Mouse (Mus musculus) liver, embryonic 14.5 days (tissue): ENCODE results near the gene Sbf2. TPM values are rescaled to one million over a fixed set of nuclear protein-coding genes. Genes with fewer than 3 reads are reported as not detected.

Source experiments
- ATAC-seq: fragments of 200-750 bp; cut with Nextera tagmentation; 2 replicates; pipeline ENCODE4 v1.8.0; 2017; ENCODE audit warnings: moderate number of reproducible peaks, mild to moderate bottlenecking, moderate library complexity; ENCODE audit not compliant: insufficient read depth
- DNase-seq, 3 experiments: peaks; one replicate each; pipeline ENCODE4 v3.0.0-alpha.2; 2012 to 2013; ENCODE audit warnings: low read depth in 3 of 3, low spot score in 3 of 3
- H3K27ac ChIP-seq: fragments of 300-500 bp; sonication (generic); 2 replicates; pipeline ENCODE4 v1.5.1; 2014; ENCODE audit warnings: moderate library complexity, mild to moderate bottlenecking, control low read depth, inconsistent platforms
- H3K27me3 ChIP-seq: fragments of 300-500 bp; sonication (generic); 2 replicates; pipeline ENCODE4 v1.6.1; 2014; ENCODE audit warnings: mild to moderate bottlenecking, low read length, moderate library complexity; ENCODE audit not compliant: control insufficient read depth, insufficient read depth
- H3K36me3 ChIP-seq: fragments of 300-500 bp; sonication (generic); replicated peaks from 2 replicates; pipeline ENCODE4 v1.6.1; 2014; ENCODE audit warnings: low read depth; ENCODE audit not compliant: control insufficient read depth, insufficient read depth
- H3K4me1 ChIP-seq, 2 experiments: fragments of 200-500 bp in 1 of 2; fragments of 300-500 bp in 1 of 2; sonication (generic) in 1 of 2; replicated peaks; 2 replicates each; pipeline ENCODE4 v1.6.1; 2012 to 2014; ENCODE audit warnings: antibody characterized with exemption in 1 of 2, inconsistent platforms in 1 of 2, low read length in 1 of 2; ENCODE audit not compliant: control insufficient read depth in 2 of 2, insufficient read depth in 2 of 2
- H3K4me2 ChIP-seq: fragments of 300-500 bp; sonication (generic); 2 replicates; pipeline ENCODE4 v1.6.1; 2014; ENCODE audit warnings: low read depth, mild to moderate bottlenecking, control low read depth, moderate library complexity
- H3K4me3 ChIP-seq, 2 experiments: fragments of 200-500 bp in 1 of 2; fragments of 300-500 bp in 1 of 2; sonication (generic) in 1 of 2; 2 replicates each; pipeline ENCODE4 v1.5.1; 2012 to 2014; ENCODE audit warnings: low read depth in 2 of 2, low read length in 2 of 2, mild to moderate bottlenecking in 2 of 2, control low read depth in 1 of 2, inconsistent platforms in 1 of 2, moderate library complexity in 1 of 2; ENCODE audit not compliant: insufficient read depth in 1 of 2
- H3K9ac ChIP-seq: fragments of 300-500 bp; sonication (generic); replicated peaks from 2 replicates; pipeline ENCODE4 v1.6.1; 2014; ENCODE audit warnings: mild to moderate bottlenecking, control low read depth, moderate library complexity
- H3K9me3 ChIP-seq: fragments of 300-500 bp; sonication (generic); 2 replicates; pipeline ENCODE4 v1.6.1; 2016; ENCODE audit warnings: low read length, mixed read lengths; ENCODE audit not compliant: control insufficient read depth
- CTCF ChIP-seq: IDR thresholded peaks from 2 replicates; pipeline ENCODE4 v1.5.1; 2016; ENCODE audit warnings: antibody characterized with exemption, low read depth, control low read depth
- EP300 ChIP-seq: IDR thresholded peaks from 2 replicates; pipeline ENCODE4 v1.6.1; 2016; ENCODE audit warnings: antibody characterized with exemption, low read depth
- WGBS: fragments of 180-500 bp; shearing (Covaris S2); extraction: QIAGEN DNeasy Blood & Tissue Kit; methylation state at CpG from one replicate; pipeline ENCODE4 v1.1.7; 2014; ENCODE audit not compliant: insufficient replicate concordance; 5-methylcytosine and 5-hydroxymethylcytosine counted together
- polyA plus RNA-seq, 2 experiments: library from polyadenylated mRNA; depleted of rRNA in 1 of 2; stranded (reverse) in 1 of 2; unstranded in 1 of 2; fragments of >200 nt; fragmentation: Nextera tagmentation in 1 of 2; extraction: Ambion mirVana in 1 of 2; gene quantifications; 2 replicates each; pipeline versions ENCODE4 v1.2.1 to v1.2.3; 2012 to 2014

The Sbf2 gene
- polyA plus RNA-seq, 2 experiments, result 2.9 to 3.3 TPM

GRCm38 (mm10) chr7:110650491-110650890, 35.8 kb upstream of the Sbf2 start:
- H3K27me3 ChIP-seq, result no peaks in the 10 kb centered on the region

GRCm38 (mm10) chr7:110649133-110649987, 34.6 kb upstream of the Sbf2 start:
- Histone ChIP-seq H3K4me2 (no peak overlapping the region), H3K27ac (no peak overlapping the region), H3K36me3 (no peaks in the 10 kb centered on the region), H3K27me3 (no peaks in the 10 kb centered on the region), H3K4me3 (no peak overlapping the region), H3K9ac (no peak overlapping the region), H3K9me3 (no peaks in the 10 kb centered on the region; the same call in 1 of the 2 replicates), H3K4me1 (peaks cover 0 to 5% of the 10 kb centered on the region in 2 experiments; a peak in 1 of 4 replicates)
- ATAC-seq, result no peak
- WGBS, result 53% methylated on average over 6 of the region's 6 CpGs
- DNase-seq, result no peak
- TF ChIP-seq EP300, result no peak
- peak; percentile 20; the same call in 1 of the 2 replicates for TF ChIP-seq CTCF

More at GRCm38 (mm10) chr7:110650491-110650890, 35.8 kb upstream of the Sbf2 start:
- Histone ChIP-seq H3K4me3 (no peak overlapping the region), H3K9me3 (no peaks in the 10 kb centered on the region; the same call in 1 of the 2 replicates), H3K4me1 (peaks cover 0 to 5% of the 10 kb centered on the region in 2 experiments; a peak in 1 of 4 replicates), H3K36me3 (no peaks in the 10 kb centered on the region), H3K27ac (no peak overlapping the region), H3K9ac (no peak overlapping the region), H3K4me2 (no peak overlapping the region)
- 31% methylated on average over 4 of the region's 4 CpGs for WGBS
- no peak for ATAC-seq
- no peak for TF ChIP-seq CTCF
- no peak for TF ChIP-seq EP300
- DNase-seq, result no peak

DNA sequence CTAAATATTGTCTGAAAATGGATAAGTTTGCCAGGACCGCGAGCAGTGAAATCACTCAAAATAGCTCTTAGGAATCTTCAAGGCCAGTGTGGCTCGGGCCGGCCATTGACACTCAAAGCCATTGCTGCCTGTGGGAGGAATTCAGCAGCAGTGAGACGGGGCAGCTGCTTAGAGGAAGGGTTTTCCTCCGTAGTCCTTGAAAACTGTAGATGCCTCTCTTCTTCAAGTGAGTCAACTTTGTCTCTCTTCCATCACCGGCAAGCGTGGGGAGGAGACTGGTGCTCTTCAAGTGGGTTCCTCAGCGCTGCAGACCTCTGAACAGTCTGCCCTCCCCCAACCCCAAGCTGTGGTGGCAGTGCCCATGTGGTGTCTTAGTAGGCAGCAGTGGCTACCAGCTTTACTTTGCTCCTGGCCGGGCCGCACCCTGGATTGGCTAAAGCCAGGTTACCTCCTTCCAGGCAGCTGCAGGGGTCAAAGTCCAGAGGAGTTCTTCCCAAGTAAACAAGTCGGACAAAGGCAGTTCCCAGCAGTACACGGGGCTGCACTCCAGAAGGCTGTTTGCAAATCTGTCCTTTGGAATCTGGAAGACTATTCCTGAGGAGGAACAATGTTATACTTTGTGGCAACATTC, 33.8 kb upstream of the Sbf2 start:
- Histone ChIP-seq H3K9ac (no peak overlapping the region), H3K4me2 (no peak overlapping the region), H3K27me3 (no peaks in the 10 kb centered on the region), H3K36me3 (no peaks in the 10 kb centered on the region), H3K4me3 (no peak overlapping the region), H3K27ac (no peak overlapping the region), H3K4me1 (peaks cover 0 to 5% of the 10 kb centered on the region in 2 experiments; a peak in 1 of 4 replicates), H3K9me3 (no peaks in the 10 kb centered on the region; the same call in 1 of the 2 replicates)
- TF ChIP-seq EP300, result no peak
- no peak for TF ChIP-seq CTCF
- 65% methylated on average over 13 of the region's 13 CpGs for WGBS
- DNase-seq, result no peak
- no peak for ATAC-seq

DNA sequence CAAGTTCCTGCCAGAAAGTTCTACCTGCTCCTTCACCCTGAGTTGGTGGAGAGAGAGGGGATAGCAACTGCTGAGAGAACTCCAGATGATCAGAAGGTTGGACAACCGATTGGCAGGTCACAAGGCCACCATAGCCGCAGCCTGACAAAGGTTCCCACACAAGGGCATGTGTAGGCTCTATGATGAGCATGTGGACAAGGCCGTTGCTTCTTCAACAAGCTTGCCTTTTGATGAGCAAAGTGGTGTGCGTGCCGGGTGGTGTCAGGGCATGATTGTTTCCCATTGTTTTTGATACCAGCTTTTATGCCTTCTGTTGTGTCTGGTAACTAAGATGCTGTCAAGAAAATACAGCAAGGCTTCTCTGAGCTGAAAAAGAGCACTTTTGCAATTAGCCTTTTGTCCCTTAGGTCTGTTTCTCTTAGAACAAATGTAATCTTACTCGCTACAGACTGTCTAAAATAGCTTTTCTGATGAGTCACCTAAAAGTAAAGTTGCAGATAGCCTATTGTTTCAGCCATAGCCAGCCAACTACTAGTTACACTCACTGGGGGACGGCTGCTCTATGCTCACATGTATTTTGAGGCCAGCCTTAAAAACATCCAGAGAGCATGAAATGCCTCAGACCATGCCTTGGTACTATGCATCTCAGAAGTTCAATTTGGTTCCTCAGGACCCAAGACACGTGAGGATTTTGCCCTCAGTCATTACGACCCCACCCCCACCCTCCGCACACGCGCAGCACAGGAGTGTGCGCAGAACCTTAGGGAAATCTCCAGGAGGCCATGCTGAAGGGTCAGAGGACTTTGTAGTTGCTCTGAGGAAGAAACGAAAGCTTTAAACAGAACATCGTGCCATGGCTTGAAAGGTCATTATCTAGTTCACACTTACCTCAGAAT, 33.1 kb upstream of the Sbf2 start:
- H3K4me1 ChIP-seq, result peaks cover 0 to 5% of the 10 kb centered on the region in 2 experiments; a peak in 1 of 4 replicates
- no peak overlapping the region for H3K27ac ChIP-seq
- no peaks in the 10 kb centered on the region; the same call in 1 of the 2 replicates for H3K9me3 ChIP-seq
- no peaks in the 10 kb centered on the region for H3K27me3 ChIP-seq
- no peak overlapping the region for H3K4me3 ChIP-seq
- no peaks in the 10 kb centered on the region for H3K36me3 ChIP-seq
- 64% methylated on average over 15 of the region's 15 CpGs for WGBS
- TF ChIP-seq CTCF (no peak), EP300 (no peak)
- no peak overlapping the region for H3K9ac ChIP-seq
- ATAC-seq (no peak), DNase-seq (no peak)
- no peak overlapping the region for H3K4me2 ChIP-seq
